Mouse (Mus musculus) cerebellum, postnatal 36 days (tissue): ENCODE measurements at regions not wholly inside any gene's neighbourhood (a gene's known extent, or its start where the extent isn't known, plus 50 kb on each side); places are given as distances from the start of the nearest gene placed in this dataset.

Experiments
- DNase-seq, 2 experiments: peaks; one replicate each; pipeline ENCODE4 v3.0.0; 2021 to 2022; ENCODE audit warnings: mixed read lengths in 2 of 2

DNA sequence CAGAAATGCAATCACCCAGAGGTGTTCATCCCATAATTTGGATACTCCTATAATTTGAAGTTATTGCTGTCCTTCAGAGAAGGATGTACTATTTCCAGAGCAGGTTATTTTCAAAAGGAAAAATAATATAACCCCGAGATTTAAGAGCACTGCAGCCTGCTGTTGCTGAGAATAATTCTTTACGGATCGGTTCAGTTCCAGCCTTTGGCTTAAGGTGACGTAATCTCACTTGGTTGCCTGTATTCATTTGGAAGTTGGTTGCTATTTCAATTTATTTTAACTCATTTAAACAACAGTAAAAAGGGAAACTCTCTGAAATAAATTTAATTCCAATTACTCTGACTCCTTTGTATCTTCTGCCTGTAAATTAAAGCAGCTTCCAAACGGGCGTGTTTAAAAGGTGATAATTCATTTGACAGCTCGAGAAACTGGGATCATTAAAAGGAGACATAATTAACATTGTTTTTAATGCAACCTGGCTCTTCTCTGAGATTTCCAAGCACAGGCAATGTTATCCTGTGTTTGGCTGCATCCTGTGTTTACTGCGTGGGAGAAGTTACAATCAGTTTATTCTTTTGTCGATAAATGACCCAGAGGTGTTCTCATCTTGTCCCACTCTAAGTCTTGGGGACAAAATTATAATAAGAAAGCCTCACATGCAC lies 568.5 kb downstream of the Gm16223 start:
- no peak for DNase-seq

DNA sequence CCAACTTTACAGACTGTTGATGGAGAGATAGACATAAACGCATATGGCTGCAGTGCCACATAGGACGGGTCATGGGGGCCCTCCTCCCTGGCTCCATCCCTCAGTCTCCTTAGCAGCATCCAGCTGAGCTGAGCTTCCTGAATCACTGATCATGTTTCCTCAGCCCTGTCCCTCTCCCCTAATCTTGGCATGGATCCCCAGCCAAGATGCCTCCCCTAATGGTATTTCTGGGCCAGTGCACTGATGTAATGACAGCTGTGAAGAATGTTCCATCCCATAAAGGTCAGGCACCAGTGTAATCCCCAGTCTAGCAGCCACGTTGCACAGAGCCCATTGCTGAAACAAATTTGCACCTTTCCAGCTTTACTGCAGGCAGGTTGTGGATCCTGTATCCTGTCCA lies 576.5 kb upstream of the Cpeb2 start:
- DNase-seq: no peak

DNA sequence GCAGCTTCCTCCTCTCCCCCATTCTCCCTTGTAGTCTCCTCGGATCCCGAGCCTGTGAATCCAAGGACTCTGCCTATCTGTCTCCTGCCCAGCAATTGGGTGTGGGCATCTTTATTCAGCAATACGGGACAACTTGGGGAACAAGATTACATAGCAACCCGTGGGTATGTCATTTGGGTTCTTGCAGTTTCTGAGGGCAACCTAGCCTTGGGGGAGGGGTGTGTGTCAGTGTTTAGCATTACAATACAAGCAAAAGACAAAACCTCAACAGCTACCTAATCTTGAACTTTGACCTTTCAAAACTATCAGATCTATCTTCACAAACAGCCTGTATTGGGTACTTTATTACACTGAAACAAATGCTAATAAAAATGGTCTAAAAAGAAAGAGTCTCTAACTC lies 573.0 kb upstream of the Cpeb2 start:
- no peak for DNase-seq

DNA sequence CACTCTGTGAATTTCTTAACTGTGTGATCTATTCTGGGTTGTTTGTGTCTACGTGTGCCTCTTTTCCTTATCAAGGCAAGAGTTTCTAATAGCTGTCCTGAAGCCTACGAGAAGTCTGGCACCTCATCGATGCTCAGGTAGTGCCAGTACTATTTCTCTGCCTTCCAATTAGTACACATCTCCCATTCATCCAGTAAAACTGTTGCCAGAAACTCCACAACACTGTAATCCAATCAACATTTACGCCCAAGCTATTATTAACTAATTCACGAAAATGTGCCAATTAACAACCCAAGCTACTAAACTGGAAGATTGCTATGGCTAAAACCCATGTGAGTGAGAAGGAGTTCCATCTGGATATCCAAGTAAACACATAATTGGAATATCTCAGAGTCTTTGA lies 553.4 kb upstream of the Cpeb2 start:
- DNase-seq: no peak

DNA sequence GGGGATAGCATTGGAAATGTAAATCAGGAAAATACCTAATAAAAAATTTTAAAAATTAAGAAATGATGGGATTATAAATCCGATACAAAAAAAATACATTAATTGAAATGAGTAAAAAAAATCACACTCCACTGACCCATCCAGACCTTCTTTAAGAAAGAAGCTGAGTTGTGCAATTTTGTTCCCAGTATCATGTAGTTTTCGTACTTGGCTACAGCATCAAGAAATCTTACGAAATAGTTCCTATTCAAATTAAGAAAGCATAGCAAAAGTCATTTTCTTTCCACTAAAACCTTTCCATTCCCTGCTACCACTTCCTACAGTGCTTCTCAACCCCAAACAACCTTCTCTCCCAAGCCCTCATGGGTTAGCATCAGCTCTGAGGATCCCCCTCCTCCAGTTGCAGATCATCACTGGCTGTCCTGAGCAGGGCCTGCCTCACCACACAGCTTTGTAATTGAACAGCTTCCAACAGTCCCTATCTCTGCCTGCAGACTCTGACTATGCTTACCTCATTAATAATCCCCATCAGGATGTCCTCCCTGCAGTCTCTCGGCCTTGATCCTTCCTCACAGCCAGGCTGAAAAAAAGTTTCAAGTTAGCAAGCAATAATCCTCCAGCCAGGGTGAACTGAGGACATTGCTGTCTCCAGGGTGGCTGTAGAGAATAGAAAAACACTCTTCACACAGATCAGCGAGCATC lies 547.5 kb upstream of the Cpeb2 start:
- DNase-seq: no peak

DNA sequence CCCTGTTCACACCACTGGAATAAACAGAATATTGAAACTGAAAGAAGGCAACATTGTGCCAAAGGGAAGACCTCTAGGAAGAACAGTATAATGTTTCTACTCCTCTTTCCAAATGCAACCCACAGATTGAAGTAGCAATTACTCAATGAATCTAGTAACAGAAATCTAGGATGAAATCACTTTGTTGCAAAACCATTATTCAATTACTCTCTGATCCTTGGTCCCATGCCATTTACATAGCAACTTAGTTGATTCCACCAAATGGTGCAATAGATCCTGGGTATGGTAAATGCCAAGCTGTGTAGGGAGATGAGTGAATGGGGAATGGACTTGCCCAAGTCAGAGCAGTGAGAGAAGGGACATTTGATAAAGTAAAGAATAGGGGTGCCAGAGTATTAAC lies 545.8 kb upstream of the Cpeb2 start:
- no peak for DNase-seq
